Mouse (Mus musculus) embryonic facial prominence, embryonic 10.5 days (tissue): ENCODE data around the gene Dis3. TPM values are rescaled to one million over a fixed set of nuclear protein-coding genes. Genes with fewer than 3 reads are reported as not detected.

Experiments
- DNase-seq: peaks from one replicate; pipeline ENCODE4 v3.0.0-alpha.2; 2017; ENCODE audit warnings: low spot score
- H3K27ac ChIP-seq: fragments of 300-500 bp; sonication (generic); replicated peaks from 2 replicates; pipeline ENCODE4 v1.5.1; 2016; ENCODE audit warnings: mild to moderate bottlenecking
- H3K27me3 ChIP-seq: fragments of 300-500 bp; sonication (generic); replicated peaks from 2 replicates; pipeline ENCODE4 v1.6.1; 2016; ENCODE audit warnings: low read depth, mild to moderate bottlenecking; ENCODE audit not compliant: poor library complexity, severe bottlenecking
- H3K36me3 ChIP-seq: fragments of 300-500 bp; sonication (generic); replicated peaks from 2 replicates; pipeline ENCODE4 v1.6.1; 2016; ENCODE audit warnings: mild to moderate bottlenecking, moderate library complexity
- H3K4me1 ChIP-seq: fragments of 300-500 bp; sonication (generic); 2 replicates; pipeline ENCODE4 v1.6.1; 2016
- H3K4me3 ChIP-seq: fragments of 300-500 bp; sonication (generic); 2 replicates; pipeline ENCODE4 v1.5.1; 2016; ENCODE audit warnings: mild to moderate bottlenecking, moderate library complexity
- H3K9me3 ChIP-seq: fragments of 300-500 bp; sonication (generic); 2 replicates; pipeline ENCODE4 v1.6.1; 2016; ENCODE audit warnings: mild to moderate bottlenecking
- WGBS: fragments of 180-500 bp; shearing (Covaris S2); methylation state at CpG from one replicate; pipeline ENCODE4 v1.1.7; 2016; 5-methylcytosine and 5-hydroxymethylcytosine counted together
- polyA plus RNA-seq: library from polyadenylated mRNA; unstranded; fragments of >200 nt; fragmentation: Nextera tagmentation; extraction: Ambion mirVana; gene quantifications from 2 replicates; pipeline ENCODE4 v1.2.1, GENCODE M21; 2016

Gene Dis3
- polyA plus RNA-seq, 1 experiment from 2014 or later, result 43.3 TPM

GRCm38 (mm10) chr14:99117576-99117975 lies 18.0 kb upstream of the Dis3 start:
- Histone ChIP-seq H3K9me3 (no peaks in the 10 kb centered on the region), H3K4me3 (no peak overlapping the region), H3K27me3 (no peaks in the 10 kb centered on the region), H3K27ac (no peak overlapping the region), H3K36me3 (peaks cover 70% of the 10 kb centered on the region), H3K4me1 (no peaks in the 10 kb centered on the region)
- 90% methylated on average over 4 of the region's 4 CpGs for WGBS
- DNase-seq, result no peak

DNA sequence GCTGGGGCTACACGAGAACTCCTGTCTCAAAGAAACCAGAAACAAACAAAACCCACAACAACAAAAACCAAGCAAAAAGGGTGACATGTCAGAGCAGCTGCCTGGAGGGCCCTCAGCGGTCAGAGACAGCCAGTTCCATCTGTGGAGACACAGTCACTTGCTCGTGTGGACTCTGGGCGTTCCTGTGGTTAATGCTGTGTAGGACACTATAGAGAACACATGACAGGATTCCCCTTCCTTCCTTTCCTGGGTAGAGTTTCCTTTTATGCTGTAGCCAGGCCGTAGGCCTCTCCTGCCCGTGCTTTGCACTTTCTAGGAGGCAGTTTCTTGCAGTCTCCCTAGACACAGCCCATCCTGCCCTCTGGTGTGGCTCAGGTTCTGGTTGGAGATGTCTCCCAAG lies 9.2 kb upstream of the Dis3 start:
- no peaks in the 10 kb centered on the region for H3K27me3 ChIP-seq
- no peak for DNase-seq
- H3K36me3 ChIP-seq, result peaks cover 90% of the 10 kb centered on the region
- no peak overlapping the region for H3K4me3 ChIP-seq
- H3K9me3 ChIP-seq, result no peaks in the 10 kb centered on the region
- H3K4me1 ChIP-seq, result no peaks in the 10 kb centered on the region
- 90% methylated on average over 6 of the region's 6 CpGs for WGBS
- H3K27ac ChIP-seq, result no peak overlapping the region

DNA sequence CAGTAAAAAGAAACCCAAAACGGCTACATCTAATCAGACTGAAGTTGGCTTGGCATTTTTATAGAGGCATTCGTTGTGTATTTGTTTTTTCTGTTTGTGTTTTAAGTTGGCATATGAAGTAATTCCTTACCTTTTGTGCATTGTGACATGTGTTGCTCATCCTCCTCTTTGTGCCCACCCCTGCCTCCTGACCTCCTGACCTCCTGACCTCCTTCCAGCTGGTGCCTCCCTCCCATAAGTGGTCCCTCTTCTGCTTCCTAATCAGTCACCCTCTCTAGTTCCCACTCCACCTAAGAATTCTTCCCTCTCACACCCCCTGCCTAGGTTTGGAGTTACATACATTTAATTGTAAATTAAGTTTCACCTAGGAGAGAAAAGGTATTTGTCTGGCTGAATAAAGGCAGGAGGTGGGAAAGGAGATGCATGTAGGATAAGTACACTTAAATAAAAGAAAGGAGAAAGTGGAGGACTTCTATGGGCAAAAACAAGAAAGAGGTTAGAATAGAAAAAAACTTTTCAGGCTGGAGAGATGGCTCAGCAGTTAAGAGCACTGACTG lies 8.1 kb upstream of the Dis3 start:
- WGBS, result 84% methylated on average over 2 of the region's 2 CpGs
- peaks cover 90% of the 10 kb centered on the region for H3K36me3 ChIP-seq
- H3K27ac ChIP-seq, result no peak overlapping the region
- H3K4me1 ChIP-seq, result no peaks in the 10 kb centered on the region
- H3K27me3 ChIP-seq, result no peaks in the 10 kb centered on the region
- H3K9me3 ChIP-seq, result no peaks in the 10 kb centered on the region
- no peak overlapping the region for H3K4me3 ChIP-seq
- no peak for DNase-seq

- H3K4me1 ChIP-seq, result no peaks in the 10 kb centered on the region
- no peaks in the 10 kb centered on the region for H3K9me3 ChIP-seq
- H3K27me3 ChIP-seq, result no peaks in the 10 kb centered on the region
- no peak overlapping the region for H3K4me3 ChIP-seq
- peaks cover 89% of the 10 kb centered on the region for H3K36me3 ChIP-seq
- 93% methylated on average over 2 of the region's 2 CpGs for WGBS
- DNase-seq, result no peak
- no peak overlapping the region for H3K27ac ChIP-seq
These were observed 7.1 kb upstream of the Dis3 start for GRCm38 (mm10) chr14:99106671-99107070.

- WGBS, result 89% methylated on average over 6 of the region's 6 CpGs
- DNase-seq, result no peak
- Histone ChIP-seq H3K27ac (no peak overlapping the region), H3K36me3 (peaks cover 72% of the 10 kb centered on the region), H3K4me1 (peaks cover 6% of the 10 kb centered on the region), H3K27me3 (no peaks in the 10 kb centered on the region), H3K4me3 (no peak overlapping the region), H3K9me3 (no peaks in the 10 kb centered on the region)
These were observed 5.1 kb upstream of the Dis3 start for GRCm38 (mm10) chr14:99104542-99105123.

DNA sequence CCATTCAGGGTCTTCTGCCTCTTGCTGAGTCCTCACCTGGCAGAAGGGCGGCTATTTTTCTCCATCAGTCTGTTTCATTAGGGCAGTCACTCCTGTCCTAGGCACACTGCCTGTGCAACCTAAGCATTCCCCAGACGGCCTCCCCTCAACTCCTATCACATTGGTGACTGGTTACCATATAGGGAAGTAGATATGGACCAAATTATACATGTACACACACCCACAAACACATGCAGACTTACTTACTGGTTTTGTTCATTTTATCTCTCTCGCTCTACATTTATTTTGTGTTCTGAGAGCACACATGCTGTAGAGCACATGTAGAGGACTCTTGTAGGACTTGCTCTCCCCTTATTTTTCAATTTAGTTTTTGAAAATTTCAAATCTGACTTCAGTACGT lies 3.5 kb upstream of the Dis3 start:
- Histone ChIP-seq H3K4me1 (peaks cover 13% of the 10 kb centered on the region), H3K9me3 (no peaks in the 10 kb centered on the region), H3K27ac (no peak overlapping the region), H3K36me3 (peaks cover 60% of the 10 kb centered on the region), H3K27me3 (no peaks in the 10 kb centered on the region), H3K4me3 (no peak overlapping the region)
- WGBS, result 92% methylated on average over 4 of the region's 4 CpGs
- DNase-seq, result no peak

DNA sequence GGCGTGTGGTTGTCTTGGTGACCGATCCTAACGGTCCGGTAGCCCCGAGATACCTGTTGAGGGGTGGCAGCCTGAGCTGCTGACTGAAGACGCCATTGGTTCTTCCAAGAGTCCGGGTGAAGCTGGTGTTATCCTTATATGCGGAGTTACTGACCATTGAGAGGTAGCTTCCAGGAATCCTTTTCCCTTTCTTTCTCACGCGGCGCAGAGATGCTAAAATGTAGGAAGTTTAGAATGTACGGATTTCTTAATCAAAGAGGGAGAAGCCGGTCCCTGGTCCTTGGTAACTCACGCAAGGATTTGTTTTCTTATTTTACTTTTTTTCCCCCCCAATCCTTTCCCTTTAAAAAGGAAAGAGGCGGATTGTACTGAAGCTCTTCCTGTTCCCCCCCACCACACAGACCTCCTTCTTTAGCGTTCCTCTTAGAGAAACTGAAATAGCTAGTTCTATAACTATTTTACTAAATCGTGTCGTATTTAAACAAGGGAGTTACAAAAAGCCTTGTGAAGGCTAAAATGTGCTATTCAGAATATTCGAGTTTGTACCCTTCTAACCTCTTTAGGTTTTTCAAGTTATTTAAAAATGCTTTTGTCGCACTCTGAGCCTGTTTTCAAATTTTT lies 507 bp upstream of the Dis3 start:
- Histone ChIP-seq H3K4me3 (peak overlapping the region; percentile 96), H3K4me1 (peaks cover 13% of the 10 kb centered on the region), H3K27me3 (no peaks in the 10 kb centered on the region), H3K36me3 (peaks cover 68% of the 10 kb centered on the region), H3K27ac (peak overlapping the region; percentile 73), H3K9me3 (no peaks in the 10 kb centered on the region)
- WGBS, result 7% methylated on average over 20 of the region's 20 CpGs
- DNase-seq, result no peak

DNA sequence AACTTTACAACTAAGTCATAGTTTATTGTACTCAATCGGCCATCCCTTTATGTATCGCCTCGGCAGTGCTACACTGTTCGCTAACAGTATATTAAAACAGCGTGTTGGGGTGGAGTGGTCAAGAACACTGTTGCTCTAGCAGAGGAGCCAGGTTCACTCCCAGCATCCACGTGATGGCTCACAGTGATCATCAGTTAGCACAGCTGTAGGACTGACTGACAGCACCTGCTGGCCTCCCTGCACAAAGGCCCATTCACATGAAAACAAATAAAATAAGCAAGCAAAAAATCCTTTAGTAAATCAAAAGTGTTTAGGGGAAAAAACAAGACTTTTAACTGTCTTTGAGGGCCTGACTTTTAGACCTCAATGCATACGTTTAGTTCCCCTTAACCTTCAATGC lies 10.6 kb downstream of the Dis3 start:
- WGBS, result 92% methylated on average over 7 of the region's 7 CpGs

DNA sequence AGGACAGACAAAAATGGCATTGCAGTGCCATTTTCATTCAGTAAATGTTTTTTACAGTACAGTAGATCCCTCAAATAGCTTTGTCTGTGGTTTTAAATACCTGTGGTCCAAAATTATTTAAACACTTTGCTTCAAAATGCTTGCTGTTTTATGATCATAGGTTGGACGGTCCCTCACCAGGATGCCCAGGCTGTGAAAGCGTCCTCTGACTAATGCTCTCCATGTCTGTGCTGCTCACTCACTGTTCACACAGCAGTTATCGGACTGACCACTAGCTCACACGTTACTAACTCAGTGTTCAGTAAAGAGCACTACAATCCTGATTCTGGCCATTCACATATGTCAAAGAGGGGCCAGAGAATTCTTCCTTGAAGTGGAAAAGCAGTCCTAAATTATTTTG lies 28.4 kb downstream of the Dis3 start:
- Histone ChIP-seq H3K36me3 (peaks cover 97% of the 10 kb centered on the region), H3K27ac (no peak overlapping the region), H3K4me1 (no peaks in the 10 kb centered on the region), H3K27me3 (no peaks in the 10 kb centered on the region), H3K4me3 (no peak overlapping the region), H3K9me3 (no peaks in the 10 kb centered on the region)
- no peak for DNase-seq
- WGBS, result 91% methylated on average over 4 of the region's 4 CpGs

More for the DNA sequence above, 10.6 kb downstream of the Dis3 start:
- Histone ChIP-seq H3K4me1 (no peaks in the 10 kb centered on the region), H3K27ac (no peak overlapping the region), H3K4me3 (no peak overlapping the region), H3K27me3 (no peaks in the 10 kb centered on the region), H3K36me3 (peaks cover 96% of the 10 kb centered on the region), H3K9me3 (no peaks in the 10 kb centered on the region)
- no peak for DNase-seq

GRCm38 (mm10) chr14:99063091-99063490 lies 36.5 kb downstream of the Dis3 start:
- H3K4me1 ChIP-seq, result no peaks in the 10 kb centered on the region
- peaks cover 93% of the 10 kb centered on the region for H3K36me3 ChIP-seq
- no peaks in the 10 kb centered on the region for H3K27me3 ChIP-seq
- DNase-seq, result no peak
- H3K27ac ChIP-seq, result no peak overlapping the region
- H3K4me3 ChIP-seq, result no peak overlapping the region
- WGBS, result 94% methylated on average over 2 of the region's 2 CpGs
- H3K9me3 ChIP-seq, result no peaks in the 10 kb centered on the region

DNA sequence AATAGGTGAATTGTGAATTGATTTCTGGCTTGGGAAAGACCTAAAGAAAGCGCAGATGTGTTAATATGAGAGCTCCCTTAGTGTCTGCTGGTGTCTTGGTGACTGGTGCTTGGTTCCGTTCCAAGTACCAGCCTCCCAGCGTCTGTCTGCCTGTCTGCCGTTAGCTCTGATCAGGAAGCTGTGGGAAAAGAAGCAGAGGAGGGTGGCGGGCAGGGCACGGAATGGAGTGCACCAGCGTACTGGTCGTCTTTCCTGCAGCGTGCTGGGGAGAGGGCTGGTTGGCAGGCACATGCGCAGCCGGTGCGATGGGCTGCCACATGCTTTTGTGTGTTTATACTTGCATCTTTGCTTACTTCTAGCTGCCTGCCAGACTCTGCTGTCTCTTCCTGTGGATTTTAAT lies 39.0 kb downstream of the Dis3 start:
- Histone ChIP-seq H3K27me3 (no peaks in the 10 kb centered on the region), H3K36me3 (peaks cover 92% of the 10 kb centered on the region), H3K9me3 (no peaks in the 10 kb centered on the region), H3K4me1 (no peaks in the 10 kb centered on the region), H3K4me3 (no peak overlapping the region), H3K27ac (no peak overlapping the region)
- 94% methylated on average over 12 of the region's 12 CpGs for WGBS
- no peak for DNase-seq

DNA sequence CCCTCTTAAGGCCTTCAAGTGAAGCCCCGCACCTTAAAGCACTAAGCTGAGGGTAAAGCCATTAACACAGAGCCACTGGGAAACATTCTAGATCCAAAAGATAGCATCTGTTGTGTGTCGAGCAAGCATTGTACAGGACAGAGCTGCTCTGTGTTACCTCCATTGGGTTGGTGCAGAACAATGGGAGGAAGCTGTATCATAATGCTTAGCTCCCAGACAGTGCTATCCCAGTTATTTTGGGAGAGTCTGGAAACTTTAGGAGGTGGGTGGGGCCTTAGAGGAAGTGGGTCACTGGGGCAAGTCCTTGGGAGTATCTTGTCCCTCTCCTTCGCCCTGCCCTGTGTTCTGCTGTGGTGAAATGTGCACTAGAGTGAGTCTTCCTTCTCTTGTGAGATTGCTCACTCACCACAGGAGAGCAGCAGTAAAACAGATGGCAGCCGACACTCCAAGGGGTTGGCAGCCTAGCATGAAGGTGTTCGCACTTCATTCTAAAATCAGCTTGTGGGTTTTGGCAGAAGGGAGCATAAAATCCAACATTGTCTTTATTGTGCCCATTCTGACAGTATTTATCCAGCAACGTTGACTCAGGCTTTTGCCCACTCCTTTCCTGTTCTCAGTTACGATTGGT lies 40.5 kb downstream of the Dis3 start:
- no peaks in the 10 kb centered on the region for H3K9me3 ChIP-seq
- no peaks in the 10 kb centered on the region for H3K4me1 ChIP-seq
- no peak overlapping the region for H3K27ac ChIP-seq
- WGBS, result 88% methylated on average over 7 of the region's 7 CpGs
- H3K27me3 ChIP-seq, result no peaks in the 10 kb centered on the region
- no peak overlapping the region for H3K4me3 ChIP-seq
- H3K36me3 ChIP-seq, result peaks cover 91% of the 10 kb centered on the region
- no peak for DNase-seq

DNA sequence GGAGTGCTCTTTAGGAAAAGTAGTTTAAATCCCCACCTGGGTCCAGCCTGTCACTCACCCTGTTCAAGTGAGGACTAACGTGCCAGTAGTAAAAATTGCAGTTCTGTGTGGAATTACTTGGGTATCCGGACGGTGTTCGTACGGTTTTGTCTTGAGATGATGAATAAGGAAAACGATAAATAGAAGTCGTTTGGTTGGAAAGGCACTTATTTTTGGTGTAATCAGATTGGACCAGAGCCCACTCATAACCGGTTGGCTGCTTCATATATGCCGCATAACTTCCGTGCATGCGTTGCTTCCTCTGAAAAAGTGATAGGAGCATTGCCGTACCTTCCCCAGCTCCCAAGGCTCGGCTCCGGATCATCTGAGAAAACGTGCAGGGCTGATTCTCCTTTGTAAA lies 52.8 kb downstream of the Dis3 start:
- H3K9me3 ChIP-seq, result no peaks in the 10 kb centered on the region
- DNase-seq, result peak; percentile 21
- H3K27me3 ChIP-seq, result no peaks in the 10 kb centered on the region
- WGBS, result 1% methylated on average over 15 of the region's 15 CpGs
- peaks cover 22% of the 10 kb centered on the region for H3K4me1 ChIP-seq
- peak overlapping the region; percentile 94 for H3K4me3 ChIP-seq
- H3K27ac ChIP-seq, result peak overlapping the region; percentile 97
- peaks cover 34% of the 10 kb centered on the region for H3K36me3 ChIP-seq
